Mouse (Mus musculus) heart, adult 8-10 months (tissue): ENCODE measurements around the gene Lhfp. TPM values are rescaled to one million over a fixed set of nuclear protein-coding genes. Genes with fewer than 3 reads are reported as not detected.

Source experiments
- DNase-seq: peaks from one replicate; pipeline ENCODE4 v3.0.0; 2022; ENCODE audit warnings: low spot score
- total RNA-seq, 4 experiments: library from RNA; stranded (reverse); gene quantifications; 2 replicates each; pipeline ENCODE4 v1.2.4; 2022

Gene Lhfp
- total RNA-seq: 10 to 100 TPM; 34.6 to 45.4 (median 37.2) TPM

- DNase-seq: peak; percentile 69
Observed at GRCm38 (mm10) chr3:53041411-53042239, at the start of gene Lhfp. TSS of gene Lhfp (plus strand) at chr3:53041528.

- DNase-seq: no peak
Observed at GRCm38 (mm10) chr3:52993296-52993695, 48.0 kb upstream of the Lhfp start.

- no peak for DNase-seq
Observed at GRCm38 (mm10) chr3:52994666-52995065, 46.7 kb upstream of the Lhfp start.

GRCm38 (mm10) chr3:52996635-52997034 is 44.7 kb upstream of the Lhfp start:
- no peak for DNase-seq

- no peak for DNase-seq
Observed at GRCm38 (mm10) chr3:52997381-52997780, 43.9 kb upstream of the Lhfp start.

- DNase-seq: no peak
Observed at GRCm38 (mm10) chr3:52999016-52999744, 42.1 kb upstream of the Lhfp start.

- no peak for DNase-seq
Observed at GRCm38 (mm10) chr3:52999996-53000395, 41.3 kb upstream of the Lhfp start.

GRCm38 (mm10) chr3:53002076-53002475 is 39.3 kb upstream of the Lhfp start:
- no peak for DNase-seq

GRCm38 (mm10) chr3:53004406-53005114 is 36.8 kb upstream of the Lhfp start:
- peak; percentile 28 for DNase-seq

GRCm38 (mm10) chr3:53007411-53007810 is 33.9 kb upstream of the Lhfp start:
- no peak for DNase-seq

GRCm38 (mm10) chr3:53016436-53017340 is 24.6 kb upstream of the Lhfp start, which contains the start of gene Cog6:
TSS of gene Cog6 (minus strand) at chr3:53017237.
- peak; percentile 81 for DNase-seq

GRCm38 (mm10) chr3:53027333-53027732 is 14.0 kb upstream of the Lhfp start:
- DNase-seq: no peak

GRCm38 (mm10) chr3:53029046-53029445 is 12.3 kb upstream of the Lhfp start:
- DNase-seq: peak; percentile 69

GRCm38 (mm10) chr3:53031586-53031985 is 9.7 kb upstream of the Lhfp start:
- DNase-seq: no peak

GRCm38 (mm10) chr3:53032432-53032831 is 8.9 kb upstream of the Lhfp start:
- DNase-seq: no peak

- DNase-seq: peak; percentile 39
Observed at GRCm38 (mm10) chr3:53033448-53033847, 7.9 kb upstream of the Lhfp start.

GRCm38 (mm10) chr3:53036076-53036475 is 5.3 kb upstream of the Lhfp start:
- no peak for DNase-seq

- no peak for DNase-seq
Observed at GRCm38 (mm10) chr3:53036941-53037340, 4.4 kb upstream of the Lhfp start.

GRCm38 (mm10) chr3:53038913-53039312 is 2.4 kb upstream of the Lhfp start:
- DNase-seq: no peak

GRCm38 (mm10) chr3:53039746-53040145 is 1.6 kb upstream of the Lhfp start:
- no peak for DNase-seq
